Mouse (Mus musculus) kidney, adult 8-10 months (tissue): ENCODE data around the gene Zfp764.
"Not testable (repeated sequence)": the region's sequence is repeated elsewhere in the genome, so short reads cannot be mapped to it uniquely, and the experiment has no call there.

ENCODE experiments used
- DNase-seq, 2 experiments: peaks; one replicate each; pipeline ENCODE4 v3.0.0; 2022

Gene Zfp764

GRCm38 (mm10) chr7:127390306-127390705, 16.3 kb downstream of the Zfp764 start:
- DNase-seq, result no peak

- not testable (repeated sequence) for DNase-seq
Observed at GRCm38 (mm10) chr7:127388201-127388600, 18.4 kb downstream of the Zfp764 start.

- peak; percentile 94 to 95 for DNase-seq
Observed at GRCm38 (mm10) chr7:127386641-127387392, 19.8 kb downstream of the Zfp764 start, which contains the start of gene 9130019O22Rik. TSS of gene 9130019O22Rik (minus strand) at chr7:127387166.

- not testable (repeated sequence) for DNase-seq
Observed at GRCm38 (mm10) chr7:127385560-127385959, 21.1 kb downstream of the Zfp764 start.

- no peak for DNase-seq
Observed at GRCm38 (mm10) chr7:127378310-127378921, 28.2 kb downstream of the Zfp764 start.

- peak; percentile 96 to 97 for DNase-seq
Observed at GRCm38 (mm10) chr7:127375271-127376245, 31.1 kb downstream of the Zfp764 start, which contains the start of gene Zfp747. TSS of gene Zfp747 (minus strand) at chr7:127376050.

GRCm38 (mm10) chr7:127371870-127372269, 34.8 kb downstream of the Zfp764 start:
- not testable (repeated sequence) for DNase-seq

GRCm38 (mm10) chr7:127371213-127371612, 35.4 kb downstream of the Zfp764 start:
- DNase-seq, result no peak

GRCm38 (mm10) chr7:127366249-127366648, 40.4 kb downstream of the Zfp764 start:
- DNase-seq, result no peak

GRCm38 (mm10) chr7:127364166-127364565, 42.5 kb downstream of the Zfp764 start:
- no peak for DNase-seq

GRCm38 (mm10) chr7:127363475-127363921, 43.1 kb downstream of the Zfp764 start:
- DNase-seq, result peak; percentile 31 to 41

- peak in 1 of 2 experiments; percentile 41 for DNase-seq
Observed at GRCm38 (mm10) chr7:127362418-127362817, 44.2 kb downstream of the Zfp764 start.

- peak; percentile 65 to 68 for DNase-seq
Observed at GRCm38 (mm10) chr7:127361449-127361848, 45.2 kb downstream of the Zfp764 start.

GRCm38 (mm10) chr7:127360265-127360664, 46.4 kb downstream of the Zfp764 start:
- DNase-seq, result no peak

- no peak for DNase-seq
Observed at GRCm38 (mm10) chr7:127358472-127358871, 48.1 kb downstream of the Zfp764 start.

- DNase-seq, result no peak
Observed at GRCm38 (mm10) chr7:127357871-127358270, 48.8 kb downstream of the Zfp764 start.

- no peak for DNase-seq
Observed at GRCm38 (mm10) chr7:127355796-127356195, 50.8 kb downstream of the Zfp764 start.
